Mouse (Mus musculus): ENCODE results near the gene Lyrm7. TPM values are rescaled to one million over a fixed set of nuclear protein-coding genes. Genes with fewer than 3 reads are reported as not detected.
A peak's percentile ranks its signal among the peaks of the same experiment; 100 is the strongest.

Lyrm7 gene
- polyA plus RNA-seq, 2 experiments, result 8.2 to 10.8 TPM

GRCm38 (mm10) chr11:54881051-54881474 is 20.3 kb upstream of the Lyrm7 start:
- DNase-seq (ENCODE audit: low spot score) (peak; percentile 30), ATAC-seq (ENCODE audit: low FRiP score, low read depth) (no peak)
- no peak overlapping the region for H3K27ac ChIP-seq (replicated peaks; ENCODE audit: low read depth, low read length)

GRCm38 (mm10) chr11:54879922-54880321 is 19.2 kb upstream of the Lyrm7 start:
- Histone ChIP-seq H3K9ac (ENCODE audit: low read depth, low read length, severe bottlenecking) (no peak overlapping the region), H3K9me3 (ENCODE audit: control insufficient read depth, low read length) (no peaks in the 10 kb centered on the region), H3K4me2 (replicated peaks; ENCODE audit: low read depth, low read length, severe bottlenecking) (no peak overlapping the region), H3K4me3 (replicated peaks; ENCODE audit: low read length) (no peak overlapping the region), H3K4me1 (ENCODE audit: control insufficient read depth, insufficient read depth, low read length) (peaks cover 9% of the 10 kb centered on the region), H3K36me3 (ENCODE audit: control insufficient read depth, insufficient read depth, low read length) (no peaks in the 10 kb centered on the region), H3K27ac (replicated peaks; ENCODE audit: low read depth, low read length) (no peak overlapping the region), H3K27me3 (ENCODE audit: control insufficient read depth, insufficient read depth, low read length) (no peaks in the 10 kb centered on the region)
- WGBS, result 76% methylated on average over 10 of the region's 10 CpGs
- DNase-seq (ENCODE audit: low spot score) (no peak), ATAC-seq (ENCODE audit: low FRiP score, low read depth) (no peak)
- TF ChIP-seq POLR2A (IDR thresholded peaks at IDR 0.05; ENCODE audit: borderline replicate concordance, extremely low read depth, insufficient read depth, insufficient read length), result no peak

More at GRCm38 (mm10) chr11:54881051-54881474, 20.3 kb upstream of the Lyrm7 start:
- H3K4me2 ChIP-seq (replicated peaks; ENCODE audit: low read depth, low read length, severe bottlenecking), result no peak overlapping the region
- H3K9me3 ChIP-seq (ENCODE audit: control insufficient read depth, low read length), result no peaks in the 10 kb centered on the region
- H3K36me3 ChIP-seq (ENCODE audit: control insufficient read depth, insufficient read depth, low read length), result no peaks in the 10 kb centered on the region
- 13% methylated on average over 2 of the region's 2 CpGs for WGBS
- no peak overlapping the region for H3K4me3 ChIP-seq (replicated peaks; ENCODE audit: low read length)
- no peak overlapping the region for H3K9ac ChIP-seq (ENCODE audit: low read depth, low read length, severe bottlenecking)
- H3K4me1 ChIP-seq (ENCODE audit: control insufficient read depth, insufficient read depth, low read length), result peaks cover 11% of the 10 kb centered on the region
- TF ChIP-seq POLR2A (IDR thresholded peaks at IDR 0.05; ENCODE audit: borderline replicate concordance, extremely low read depth, insufficient read depth, insufficient read length), result no peak
- no peaks in the 10 kb centered on the region for H3K27me3 ChIP-seq (ENCODE audit: control insufficient read depth, insufficient read depth, low read length)

- H3K9me3 ChIP-seq (ENCODE audit: control insufficient read depth, low read length), result no peaks in the 10 kb centered on the region
- WGBS, result 33% methylated on average over 4 of the region's 4 CpGs
Observed at GRCm38 (mm10) chr11:54879434-54879833, 18.7 kb upstream of the Lyrm7 start.

GRCm38 (mm10) chr11:54878893-54879292 is 18.2 kb upstream of the Lyrm7 start:
- 75% methylated on average over 6 of the region's 6 CpGs for WGBS
- TF ChIP-seq POLR2A (IDR thresholded peaks at IDR 0.05; ENCODE audit: borderline replicate concordance, extremely low read depth, insufficient read depth, insufficient read length), result no peak

More at GRCm38 (mm10) chr11:54879434-54879833, 18.7 kb upstream of the Lyrm7 start:
- H3K9ac ChIP-seq (ENCODE audit: low read depth, low read length, severe bottlenecking), result no peak overlapping the region
- no peak for TF ChIP-seq POLR2A (IDR thresholded peaks at IDR 0.05; ENCODE audit: borderline replicate concordance, extremely low read depth, insufficient read depth, insufficient read length)
- no peak overlapping the region for H3K27ac ChIP-seq (replicated peaks; ENCODE audit: low read depth, low read length)
- H3K36me3 ChIP-seq (ENCODE audit: control insufficient read depth, insufficient read depth, low read length), result peaks cover under 1% of the 10 kb centered on the region; the same call in 1 of the 2 replicates
- H3K27me3 ChIP-seq (ENCODE audit: control insufficient read depth, insufficient read depth, low read length), result no peaks in the 10 kb centered on the region
- peaks cover 4% of the 10 kb centered on the region for H3K4me1 ChIP-seq (ENCODE audit: control insufficient read depth, insufficient read depth, low read length)
- no peak for ATAC-seq (ENCODE audit: low FRiP score, low read depth)
- peak; percentile 83 for DNase-seq (ENCODE audit: low spot score)
- H3K4me3 ChIP-seq (replicated peaks; ENCODE audit: low read length), result no peak overlapping the region
- H3K4me2 ChIP-seq (replicated peaks; ENCODE audit: low read depth, low read length, severe bottlenecking), result no peak overlapping the region

GRCm38 (mm10) chr11:54876031-54876430 is 15.3 kb upstream of the Lyrm7 start:
- no peak for TF ChIP-seq POLR2A (IDR thresholded peaks at IDR 0.05; ENCODE audit: borderline replicate concordance, extremely low read depth, insufficient read depth, insufficient read length)
- no peak overlapping the region for H3K9ac ChIP-seq (ENCODE audit: low read depth, low read length, severe bottlenecking)
- WGBS, result 82% methylated on average over 5 of the region's 5 CpGs
- no peaks in the 10 kb centered on the region for H3K9me3 ChIP-seq (ENCODE audit: control insufficient read depth, low read length)
- H3K4me1 ChIP-seq (ENCODE audit: control insufficient read depth, insufficient read depth, low read length), result no peaks in the 10 kb centered on the region
- no peak overlapping the region for H3K4me3 ChIP-seq (replicated peaks; ENCODE audit: low read length)
- DNase-seq (ENCODE audit: low spot score), result no peak
- H3K27ac ChIP-seq (replicated peaks; ENCODE audit: low read depth, low read length), result no peak overlapping the region
- H3K4me2 ChIP-seq (replicated peaks; ENCODE audit: low read depth, low read length, severe bottlenecking), result no peak overlapping the region
- no peaks in the 10 kb centered on the region for H3K27me3 ChIP-seq (ENCODE audit: control insufficient read depth, insufficient read depth, low read length)
- ATAC-seq (ENCODE audit: low FRiP score, low read depth), result no peak
- peaks cover 32% of the 10 kb centered on the region for H3K36me3 ChIP-seq (ENCODE audit: control insufficient read depth, insufficient read depth, low read length)

More at GRCm38 (mm10) chr11:54878893-54879292, 18.2 kb upstream of the Lyrm7 start:
- ATAC-seq (ENCODE audit: low FRiP score, low read depth) (no peak), DNase-seq (ENCODE audit: low spot score) (no peak)
- Histone ChIP-seq H3K4me3 (replicated peaks; ENCODE audit: low read length) (no peak overlapping the region), H3K4me2 (replicated peaks; ENCODE audit: low read depth, low read length, severe bottlenecking) (no peak overlapping the region), H3K27me3 (ENCODE audit: control insufficient read depth, insufficient read depth, low read length) (no peaks in the 10 kb centered on the region), H3K9me3 (ENCODE audit: control insufficient read depth, low read length) (no peaks in the 10 kb centered on the region), H3K36me3 (ENCODE audit: control insufficient read depth, insufficient read depth, low read length) (peaks cover 6% of the 10 kb centered on the region), H3K4me1 (ENCODE audit: control insufficient read depth, insufficient read depth, low read length) (0 out of 2 replicates have a peak, but pooled peaks cover 4% of the 10 kb centered on the region), H3K27ac (replicated peaks; ENCODE audit: low read depth, low read length) (no peak overlapping the region), H3K9ac (ENCODE audit: low read depth, low read length, severe bottlenecking) (no peak overlapping the region)

Data from limb, embryonic 14.5 days (tissue).